Mouse (Mus musculus) left cerebral cortex, adult 2 months (tissue): ENCODE results near the gene Bzw2. TPM values are rescaled to one million over a fixed set of nuclear protein-coding genes. Genes with fewer than 3 reads are reported as not detected.

ENCODE experiments used
- DNase-seq, 2 experiments: peaks; one replicate each; pipeline ENCODE4 v3.0.0; 2021 to 2022; ENCODE audit warnings: low spot score in 2 of 2, mixed read lengths in 1 of 2; ENCODE audit errors: extremely low spot score in 1 of 2
- H3K27ac ChIP-seq: fragments of 200-600 bp; 2 replicates; pipeline ENCODE4 v1.8.1; 2022
- H3K4me3 ChIP-seq: fragments of 200-600 bp; 2 replicates; pipeline ENCODE4 v1.8.1; 2022
- CTCF ChIP-seq: fragments of 200-600 bp; IDR thresholded peaks from 2 replicates; pipeline ENCODE4 v1.8.1; 2022; ENCODE audit warnings: antibody characterized with exemption, mild to moderate bottlenecking, moderate library complexity
- intact Hi-C: fragments of 180-260 bp; cut with DNase I; formaldehyde crosslinking; loops from one replicate; pipeline ENCODE4 v1.15.1; 2025
- total RNA-seq, 2 experiments: library from RNA; stranded (reverse); gene quantifications; 2 replicates each; pipeline ENCODE4 v1.2.3; 2021

The Bzw2 gene
- total RNA-seq, 2 experiments from 2014 or later, result 45.3 to 47.2 TPM

DNA sequence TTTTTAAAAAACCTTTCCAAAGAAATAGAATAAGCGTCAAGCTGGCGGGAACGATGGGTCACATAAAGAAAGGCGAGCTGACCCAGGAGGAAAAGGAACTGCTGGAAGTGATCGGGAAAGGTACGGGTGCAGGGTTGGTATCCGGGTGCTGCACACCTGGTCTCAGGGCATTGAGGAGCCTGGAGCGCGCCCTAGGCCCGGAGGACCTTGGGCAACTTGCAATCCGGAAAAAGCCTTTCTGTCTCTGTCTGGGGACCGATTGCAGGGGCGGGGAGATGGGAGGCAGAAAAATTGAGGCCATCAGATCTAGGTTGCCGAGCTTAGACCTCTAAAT is 609 bp downstream of the Bzw2 start:
- H3K4me3 ChIP-seq, result peak overlapping the region; percentile 95
- TF ChIP-seq CTCF, result no peak
- intact Hi-C loops, result loop anchor here (2.0 to 5.0 kb wide), 3 partner anchors 116 to 260 kb away; no protein-coding TSS in a partner anchor
- H3K27ac ChIP-seq, result peak overlapping the region; percentile 89
- DNase-seq, result peak in 1 of 2 experiments; percentile 41

DNA sequence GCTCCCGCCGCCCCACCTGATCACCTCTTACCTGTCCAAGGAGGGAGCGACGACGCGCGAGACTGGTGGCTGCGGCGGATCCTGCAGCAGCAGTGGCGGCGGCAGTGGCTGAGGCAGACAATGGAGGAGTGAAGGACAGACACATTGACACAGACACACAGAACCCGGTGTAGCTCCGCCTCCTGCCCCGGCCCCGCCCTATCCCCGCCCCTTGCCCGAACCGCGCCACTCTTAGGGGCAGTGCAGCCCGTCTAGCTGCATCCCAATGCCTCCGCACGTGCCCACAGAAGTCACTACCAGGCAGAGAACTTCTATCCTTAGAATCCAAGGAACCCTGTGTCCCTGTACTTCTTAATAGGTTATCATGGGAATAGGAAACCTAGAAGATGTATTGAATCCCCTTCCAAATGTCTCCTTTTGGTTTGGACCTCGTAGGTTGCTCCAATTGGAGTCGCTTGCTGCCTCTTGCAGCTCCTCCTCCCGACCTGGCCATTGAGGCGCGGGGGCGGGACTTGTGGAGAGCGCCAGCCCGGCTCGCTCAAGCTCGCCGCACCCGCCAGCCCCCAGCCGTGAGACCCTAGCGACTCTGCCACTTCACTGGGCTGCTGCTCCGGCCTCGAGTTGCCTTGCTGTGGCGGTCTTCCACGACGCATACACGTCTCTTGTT is 1.1 kb downstream of the Bzw2 start, which contains the start of gene Ankmy2:
TSS of gene Ankmy2 (plus strand) at position 478 of the 667 bp plus-strand sequence.
- intact Hi-C loops, result loop anchor here (2.0 to 5.0 kb wide), 3 partner anchors 116 to 259 kb away; no protein-coding TSS in a partner anchor
- Histone ChIP-seq H3K27ac (peak within 1 kb of the TSS; percentile 89), H3K4me3 (peak within 1 kb of the TSS; percentile 95)
- no peak for TF ChIP-seq CTCF
- DNase-seq, result peak; percentile 86 to 87

DNA sequence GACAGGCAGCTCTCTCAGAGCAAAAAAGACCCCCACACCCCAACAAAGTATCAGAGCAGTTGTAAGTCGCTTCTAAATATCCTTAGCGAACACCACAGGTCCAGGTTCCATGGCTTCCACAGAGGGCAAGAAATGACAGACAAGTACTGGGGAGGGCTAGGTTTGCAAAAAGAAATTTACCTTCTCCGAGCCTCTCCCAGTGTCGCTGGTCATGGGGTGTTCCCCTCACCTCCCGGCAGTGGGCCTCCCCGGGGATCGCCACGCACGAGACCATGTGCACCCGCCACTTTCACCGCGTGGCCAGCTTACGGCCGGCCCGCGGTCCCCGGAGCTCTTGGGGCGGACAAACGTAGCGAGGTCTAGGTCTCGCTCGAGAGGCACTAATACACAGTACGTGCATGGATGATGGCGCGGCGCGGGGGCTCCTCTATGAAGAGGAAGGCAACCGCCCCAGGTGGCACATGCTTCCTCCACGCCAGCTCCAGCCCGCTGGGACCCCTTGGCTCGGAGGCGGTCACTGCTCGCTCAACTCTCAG is 1.7 kb downstream of the Bzw2 start:
- intact Hi-C loops, result loop anchor here (2.0 to 5.0 kb wide), 3 partner anchors 115 to 259 kb away; no protein-coding TSS in a partner anchor
- Histone ChIP-seq H3K27ac (peak overlapping the region; percentile 89), H3K4me3 (peak overlapping the region; percentile 95)
- TF ChIP-seq CTCF, result no peak
- no peak for DNase-seq

DNA sequence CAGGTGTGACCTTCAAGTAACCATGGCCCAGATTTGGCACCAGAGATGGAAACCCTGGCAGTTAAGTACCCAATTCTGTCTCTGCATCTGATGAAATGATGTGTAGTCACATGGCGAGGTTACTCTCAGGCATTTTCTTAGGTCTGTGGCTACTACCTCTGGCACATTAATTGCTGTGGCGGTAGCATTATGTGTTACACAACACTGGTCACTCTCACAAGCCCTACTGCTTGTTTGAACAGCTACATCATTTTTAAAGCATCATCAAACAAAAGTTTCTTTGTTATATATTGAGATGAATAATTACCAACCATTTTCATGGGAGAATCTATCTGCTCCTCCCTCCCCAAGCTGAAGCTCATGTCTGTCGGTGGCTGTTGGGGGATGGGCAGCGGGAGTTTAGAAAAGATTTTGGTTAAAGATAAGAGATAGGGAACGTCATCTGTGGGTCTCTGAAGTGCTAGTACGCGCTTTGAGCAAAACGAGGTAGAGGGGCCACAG is 2.7 kb downstream of the Bzw2 start:
- TF ChIP-seq CTCF, result no peak
- H3K27ac ChIP-seq, result peak overlapping the region; percentile 89
- DNase-seq, result peak; percentile 29 to 30
- peak overlapping the region; percentile 95 for H3K4me3 ChIP-seq
- intact Hi-C loops, result loop anchor here (5.0 kb wide), 1 partner anchor 258 kb away; no protein-coding TSS in a partner anchor

DNA sequence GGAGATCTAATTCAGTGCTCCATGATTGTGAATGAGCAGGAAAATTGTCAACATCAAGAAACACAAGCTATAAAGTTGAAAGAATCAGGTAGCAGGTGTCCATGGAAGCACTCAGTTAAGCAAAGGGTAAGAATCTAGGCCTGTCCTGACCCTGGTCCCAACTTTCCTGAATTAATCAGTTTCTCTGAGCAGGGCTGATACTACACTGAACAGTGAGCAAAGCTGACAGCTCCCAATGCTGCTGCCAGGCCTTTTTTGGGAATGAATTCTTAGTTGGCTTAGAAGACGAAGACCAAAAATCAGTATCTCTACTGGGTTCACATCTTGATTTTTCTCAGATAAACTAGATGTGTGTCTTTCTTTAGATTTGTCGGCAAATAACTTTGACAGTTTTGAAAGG is 7.1 kb downstream of the Bzw2 start:
- intact Hi-C loops, result no loop called here
- H3K4me3 ChIP-seq, result no peak overlapping the region
- DNase-seq, result no peak
- no peak for TF ChIP-seq CTCF
- no peak overlapping the region for H3K27ac ChIP-seq

DNA sequence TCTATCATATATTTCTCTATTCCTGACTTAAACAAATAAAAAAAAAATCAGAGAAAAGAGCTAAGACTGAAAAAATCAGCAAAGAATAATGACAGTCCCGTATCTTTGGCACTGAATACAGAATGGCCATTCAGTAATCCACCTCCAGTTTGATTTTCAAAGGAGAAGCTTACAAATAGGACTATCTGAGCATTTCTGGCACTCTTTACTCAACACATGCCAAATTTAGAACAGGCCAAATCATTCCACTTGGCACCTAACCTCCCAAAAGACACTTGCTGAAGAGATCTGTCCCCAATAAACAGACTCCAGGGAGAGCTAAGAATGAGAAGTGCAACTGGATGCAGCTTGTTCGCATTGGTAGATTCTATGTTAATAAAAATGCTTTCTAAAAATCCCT is 7.6 kb downstream of the Bzw2 start:
- Histone ChIP-seq H3K27ac (no peak overlapping the region), H3K4me3 (no peak overlapping the region)
- DNase-seq, result no peak
- no peak for TF ChIP-seq CTCF
- intact Hi-C loops, result no loop called here

DNA sequence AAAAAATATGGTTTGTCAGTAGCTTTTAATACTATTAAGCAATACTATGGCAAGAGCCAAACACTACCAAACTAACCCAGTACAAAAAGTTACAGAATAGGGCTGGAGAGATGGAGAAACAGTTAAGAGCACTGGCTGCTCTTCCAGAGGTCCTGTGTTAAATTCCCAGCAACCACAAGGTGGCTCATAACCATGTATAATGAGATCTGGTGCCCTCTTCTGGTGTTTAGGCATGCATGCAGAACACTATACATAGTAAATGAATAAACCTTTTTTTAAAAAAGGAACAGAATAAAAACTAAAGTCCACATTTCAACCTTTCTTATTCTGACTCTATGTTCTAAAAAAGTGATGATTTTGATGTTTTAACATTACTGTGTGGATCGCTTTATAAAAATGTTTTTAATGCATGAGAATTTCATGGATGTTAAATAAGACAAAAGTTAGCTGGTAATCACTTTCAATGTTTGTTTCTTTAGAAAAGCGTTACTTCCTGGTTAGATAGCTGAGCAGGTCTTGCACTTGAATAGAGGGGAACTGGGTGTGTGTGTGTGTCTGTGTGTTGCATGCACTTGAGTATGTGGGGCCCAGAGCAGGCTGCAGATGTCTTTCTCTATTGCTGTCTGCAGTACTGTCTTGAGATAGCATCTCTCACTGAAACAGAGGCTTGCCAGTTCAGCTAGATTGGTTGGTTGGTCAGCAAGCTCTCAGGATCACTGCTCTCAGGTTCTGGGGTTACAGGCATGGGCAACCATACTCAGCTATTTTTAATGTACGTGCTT is 11.5 kb downstream of the Bzw2 start:
- H3K27ac ChIP-seq, result no peak overlapping the region
- no peak for DNase-seq
- peak; percentile 12 for TF ChIP-seq CTCF
- intact Hi-C loops, result no loop called here
- H3K4me3 ChIP-seq, result no peak overlapping the region

DNA sequence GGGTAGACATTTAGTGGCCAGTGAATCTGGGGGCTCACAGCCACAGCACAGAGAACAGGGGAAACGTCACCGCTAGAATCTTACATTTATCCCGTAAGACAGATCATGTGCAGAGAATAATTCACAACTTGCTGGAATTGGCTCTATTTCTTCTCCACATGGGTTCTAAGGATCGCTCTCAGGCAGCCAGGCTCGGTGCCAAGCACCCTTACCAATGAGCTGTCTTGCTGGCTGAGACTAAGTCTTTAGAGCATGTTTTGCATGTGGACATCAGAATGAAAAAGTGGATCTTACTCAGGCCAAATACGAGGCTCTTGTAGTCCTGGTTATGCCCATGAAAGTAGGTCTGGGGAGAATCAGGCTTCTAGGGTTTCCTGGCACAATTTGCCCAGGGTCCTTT is 17.5 kb downstream of the Bzw2 start:
- no peak for TF ChIP-seq CTCF
- Histone ChIP-seq H3K27ac (no peak overlapping the region), H3K4me3 (no peak overlapping the region)
- DNase-seq, result no peak
- intact Hi-C loops, result no loop called here

DNA sequence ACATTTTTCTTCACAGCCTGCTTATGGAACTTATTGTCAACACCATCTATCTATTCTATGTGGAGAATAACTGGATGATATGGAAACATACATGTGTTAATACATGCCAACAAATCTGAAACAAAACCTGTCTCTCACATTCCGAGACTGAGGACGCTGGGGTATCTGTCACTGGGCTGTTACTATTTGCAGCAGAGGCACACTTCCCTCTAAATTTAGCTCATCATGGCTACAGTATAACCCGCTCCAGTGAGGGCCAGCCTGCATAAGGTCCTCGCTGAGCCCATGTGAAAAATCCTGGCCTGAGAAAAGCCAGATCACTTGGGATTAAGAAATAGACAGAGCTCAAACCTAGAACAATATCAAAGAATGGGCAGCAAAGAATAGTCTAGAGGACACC is 20.7 kb downstream of the Bzw2 start:
- H3K27ac ChIP-seq, result no peak overlapping the region
- no peak for TF ChIP-seq CTCF
- intact Hi-C loops, result no loop called here

DNA sequence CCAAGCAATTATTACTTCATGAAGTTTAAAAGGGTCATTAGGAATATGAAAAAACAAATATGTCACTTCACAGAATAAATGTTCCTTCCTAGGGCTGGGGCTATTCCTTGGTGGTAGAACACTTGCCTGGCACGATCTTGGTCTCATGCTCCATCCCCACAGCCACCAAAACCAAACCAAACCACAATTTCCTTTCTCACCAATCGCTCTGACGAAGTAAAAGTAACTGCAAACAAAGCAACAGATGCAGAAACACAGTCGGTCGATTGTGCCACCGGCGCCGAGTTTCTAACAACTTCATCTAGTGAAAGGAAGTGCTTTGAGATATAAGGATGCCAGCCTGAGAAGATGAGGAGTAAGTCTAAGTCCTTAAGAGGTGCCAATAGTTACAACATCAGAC is 21.6 kb downstream of the Bzw2 start:
- DNase-seq, result no peak
- H3K4me3 ChIP-seq, result no peak overlapping the region
- TF ChIP-seq CTCF, result no peak
- intact Hi-C loops, result no loop called here
- H3K27ac ChIP-seq, result no peak overlapping the region

More for the DNA sequence above, 20.7 kb downstream of the Bzw2 start:
- H3K4me3 ChIP-seq, result no peak overlapping the region
- no peak for DNase-seq

DNA sequence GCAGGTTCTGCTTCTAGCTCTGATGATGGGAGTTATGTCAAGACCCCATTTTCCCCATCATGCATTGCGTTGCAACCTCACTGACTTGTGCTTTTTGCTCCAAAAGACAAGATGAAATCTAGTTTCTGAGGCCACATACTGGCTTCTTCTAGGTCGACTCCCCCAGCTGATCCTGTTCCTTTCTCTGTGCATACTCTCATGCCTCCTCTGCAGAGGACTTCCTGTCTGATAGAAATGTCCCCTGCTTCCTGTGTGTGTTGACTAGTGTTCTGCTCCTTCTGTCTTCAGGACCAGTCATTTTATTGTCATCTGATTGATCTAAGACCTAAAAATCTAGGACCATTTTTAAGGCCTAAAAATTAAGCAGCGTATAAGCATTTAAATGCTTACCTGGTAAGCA is 22.5 kb downstream of the Bzw2 start:
- TF ChIP-seq CTCF, result no peak
- no peak for DNase-seq
- no peak overlapping the region for H3K27ac ChIP-seq
- intact Hi-C loops, result no loop called here
- H3K4me3 ChIP-seq, result no peak overlapping the region

DNA sequence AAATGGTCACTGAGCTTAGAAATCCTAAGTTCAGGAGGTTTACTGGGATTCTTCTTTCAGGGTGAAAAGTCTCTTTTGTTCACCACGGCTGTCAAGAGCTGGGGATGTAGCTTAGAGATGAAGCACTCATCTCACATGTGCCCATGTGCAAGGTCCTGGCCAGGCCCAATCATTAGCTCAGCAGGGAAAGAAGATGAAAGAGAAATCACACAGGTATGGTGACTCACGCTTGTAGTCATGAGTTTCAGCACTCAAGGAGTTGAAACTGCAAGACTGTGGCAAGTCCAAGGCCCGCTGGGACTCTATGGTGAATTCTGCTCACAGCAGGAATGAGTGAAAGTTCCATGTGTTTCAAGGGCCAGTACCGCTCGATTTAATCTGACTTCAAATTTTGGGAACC is 23.8 kb downstream of the Bzw2 start:
- intact Hi-C loops, result no loop called here
- TF ChIP-seq CTCF, result no peak
- no peak overlapping the region for H3K4me3 ChIP-seq
- H3K27ac ChIP-seq, result no peak overlapping the region
- DNase-seq, result no peak
